Mouse (Mus musculus) forebrain, embryonic 16.5 days (tissue): ENCODE measurements around the gene Zfp989. TPM values are rescaled to one million over a fixed set of nuclear protein-coding genes. Genes with fewer than 3 reads are reported as not detected.
"Not testable (repeated sequence)": the region's sequence is repeated elsewhere in the genome, so short reads cannot be mapped to it uniquely, and the experiment has no call there.

Experiments
- ATAC-seq: fragments of 200-750 bp; cut with Nextera tagmentation; 2 replicates; pipeline ENCODE4 v1.8.0; 2017; ENCODE audit warnings: mild to moderate bottlenecking, moderate library complexity
- H3K27ac ChIP-seq: fragments of 300-500 bp; sonication (generic); 2 replicates; pipeline ENCODE4 v1.5.1; 2014; ENCODE audit warnings: low read length, control low read depth
- H3K27me3 ChIP-seq: fragments of 300-500 bp; sonication (generic); replicated peaks from 2 replicates; pipeline ENCODE4 v1.6.1; 2014; ENCODE audit warnings: low read length; ENCODE audit not compliant: control insufficient read depth, insufficient read depth
- H3K36me3 ChIP-seq: fragments of 300-500 bp; sonication (generic); 2 replicates; pipeline ENCODE4 v1.6.1; 2014; ENCODE audit not compliant: control insufficient read depth, insufficient read depth
- H3K4me1 ChIP-seq: fragments of 300-500 bp; sonication (generic); replicated peaks from 2 replicates; pipeline ENCODE4 v1.6.1; 2014; ENCODE audit warnings: low read length; ENCODE audit not compliant: control insufficient read depth, insufficient read depth
- H3K4me2 ChIP-seq: fragments of 300-500 bp; sonication (generic); 2 replicates; pipeline ENCODE4 v1.6.1; 2014; ENCODE audit warnings: mild to moderate bottlenecking, low read length, control low read depth
- H3K4me3 ChIP-seq: fragments of 300-500 bp; sonication (generic); replicated peaks from 2 replicates; pipeline ENCODE4 v1.5.1; 2014; ENCODE audit warnings: mild to moderate bottlenecking, low read length, control low read depth
- H3K9ac ChIP-seq: fragments of 300-500 bp; sonication (generic); replicated peaks from 2 replicates; pipeline ENCODE4 v1.6.1; 2014; ENCODE audit warnings: low read depth, low read length, control low read depth
- H3K9me3 ChIP-seq: fragments of 300-500 bp; sonication (generic); 2 replicates; pipeline ENCODE4 v1.6.1; 2016; ENCODE audit warnings: low read length; ENCODE audit not compliant: control insufficient read depth
- WGBS: fragments of 180-500 bp; shearing (Covaris S2); extraction: QIAGEN DNeasy Blood & Tissue Kit; methylation state at CpG from one replicate; pipeline ENCODE4 v1.1.7; 2014; 5-methylcytosine and 5-hydroxymethylcytosine counted together
- polyA plus RNA-seq: library from polyadenylated mRNA; unstranded; fragments of >200 nt; fragmentation: Nextera tagmentation; extraction: Ambion mirVana; gene quantifications from 2 replicates; pipeline ENCODE4 v1.2.1, GENCODE M21; 2015

Zfp989 gene
- polyA plus RNA-seq, result not detected in 2 replicates

GRCm38 (mm10) chr4:146971757-146972156 lies at the start of gene Zfp989:
Gene Zfp989 (plus strand): TSS chr4:146971976.
- not testable (repeated sequence) for H3K4me2 ChIP-seq, H3K27me3 ChIP-seq, H3K4me3 ChIP-seq, H3K36me3 ChIP-seq, H3K4me1 ChIP-seq, H3K9ac ChIP-seq, H3K27ac ChIP-seq, ATAC-seq, H3K9me3 ChIP-seq
- 96% methylated on average over 4 of the region's 5 CpGs for WGBS

GRCm38 (mm10) chr4:146932311-146933082 lies 39.3 kb upstream of the Zfp989 start:
- Histone ChIP-seq H3K36me3 (no peaks in the 10 kb centered on the region), H3K4me2 (no peak overlapping the region), H3K9ac (no peak overlapping the region), H3K4me1 (no peaks in the 10 kb centered on the region), H3K4me3 (no peak overlapping the region), H3K27ac (no peak overlapping the region), H3K9me3 (peaks cover 10% of the 10 kb centered on the region), H3K27me3 (no peaks in the 10 kb centered on the region)
- 12% methylated on average over 76 of the region's 77 CpGs for WGBS
- no peak for ATAC-seq

- not testable (repeated sequence) for H3K4me3 ChIP-seq, H3K27ac ChIP-seq, H3K9me3 ChIP-seq, H3K4me2 ChIP-seq, H3K36me3 ChIP-seq, H3K4me1 ChIP-seq, H3K9ac ChIP-seq, H3K27me3 ChIP-seq, ATAC-seq
- 69% methylated on average over 32 of the region's 32 CpGs for WGBS
Measured at GRCm38 (mm10) chr4:146941691-146942090, 30.1 kb upstream of the Zfp989 start.

- H3K27ac ChIP-seq, H3K27me3 ChIP-seq, H3K4me3 ChIP-seq, H3K9ac ChIP-seq, H3K4me1 ChIP-seq, H3K4me2 ChIP-seq, H3K9me3 ChIP-seq, ATAC-seq, H3K36me3 ChIP-seq: not testable (repeated sequence)
- WGBS, result 15% methylated on average over 2 of the region's 2 CpGs
Measured at GRCm38 (mm10) chr4:146976581-146976980, 4.8 kb downstream of the Zfp989 start.

GRCm38 (mm10) chr4:147018400-147018799 lies 46.6 kb downstream of the Zfp989 start:
- not testable (repeated sequence) for H3K9me3 ChIP-seq, H3K4me2 ChIP-seq, H3K4me1 ChIP-seq, H3K27me3 ChIP-seq, H3K9ac ChIP-seq, H3K4me3 ChIP-seq, H3K36me3 ChIP-seq, H3K27ac ChIP-seq, ATAC-seq
- no CpG with 5 or more reads among the region's 1 CpGs for WGBS

- not testable (repeated sequence) for H3K4me1 ChIP-seq, H3K9me3 ChIP-seq, H3K27me3 ChIP-seq, ATAC-seq, H3K4me3 ChIP-seq, H3K4me2 ChIP-seq, H3K27ac ChIP-seq, H3K9ac ChIP-seq, H3K36me3 ChIP-seq
- whole genome bisulfite sequencing, result no CpG with 5 or more reads among the region's 6 CpGs
Measured at GRCm38 (mm10) chr4:147021550-147021949, 49.8 kb downstream of the Zfp989 start, which contains the start of gene Rex2. Gene Rex2 (plus strand): TSS chr4:147021850.

- H3K9me3 ChIP-seq, H3K4me3 ChIP-seq, ATAC-seq, H3K27me3 ChIP-seq, H3K9ac ChIP-seq, H3K4me2 ChIP-seq, H3K36me3 ChIP-seq, H3K27ac ChIP-seq, H3K4me1 ChIP-seq: not testable (repeated sequence)
- 33% methylated on average over 1 of the region's 1 CpGs for WGBS
Measured at GRCm38 (mm10) chr4:147026374-147026773, 54.6 kb downstream of the Zfp989 start.

- not testable (repeated sequence) for H3K27me3 ChIP-seq, H3K36me3 ChIP-seq, H3K4me1 ChIP-seq, H3K4me3 ChIP-seq, ATAC-seq, H3K9me3 ChIP-seq, H3K9ac ChIP-seq, H3K27ac ChIP-seq, H3K4me2 ChIP-seq
- WGBS, result 90% methylated on average over 1 of the region's 2 CpGs
Measured at GRCm38 (mm10) chr4:147031308-147032036, 59.7 kb downstream of the Zfp989 start.
